Mouse (Mus musculus) kidney, postnatal 0 days (tissue): Measurements from ENCODE around the gene Vpreb3. TPM values are rescaled to one million over a fixed set of nuclear protein-coding genes. Genes with fewer than 3 reads are reported as not detected.
A peak's percentile ranks its signal among the peaks of the same experiment; 100 is the strongest.

ENCODE experiments used
- ATAC-seq: fragments of 200-750 bp; cut with Nextera tagmentation; replicated peaks from 2 replicates; pipeline ENCODE4 v1.8.0; 2017; ENCODE audit warnings: low read depth, moderate number of reproducible peaks, moderate TSS enrichment, moderate library complexity; ENCODE audit not compliant: low FRiP score
- DNase-seq: peaks from one replicate; pipeline ENCODE4 v3.0.0-alpha.2; 2016; ENCODE audit warnings: low spot score
- H3K27ac ChIP-seq: fragments of 300-500 bp; sonication (generic); 2 replicates; pipeline ENCODE4 v1.5.1; 2014; ENCODE audit warnings: mild to moderate bottlenecking
- H3K27me3 ChIP-seq: fragments of 300-500 bp; sonication (generic); 2 replicates; pipeline ENCODE4 v1.6.1; 2014; ENCODE audit warnings: low read length, mixed read lengths; ENCODE audit not compliant: insufficient read depth
- H3K36me3 ChIP-seq: fragments of 300-500 bp; sonication (generic); 2 replicates; pipeline ENCODE4 v1.6.1; 2014; ENCODE audit warnings: low read length, mixed read lengths; ENCODE audit not compliant: insufficient read depth
- H3K4me1 ChIP-seq: fragments of 300-500 bp; sonication (generic); replicated peaks from 2 replicates; pipeline ENCODE4 v1.6.1; 2014; ENCODE audit warnings: antibody characterized with exemption, low read length, mixed read lengths; ENCODE audit not compliant: insufficient read depth
- H3K4me2 ChIP-seq: fragments of 300-500 bp; sonication (generic); 2 replicates; pipeline ENCODE4 v1.6.1; 2014; ENCODE audit warnings: mild to moderate bottlenecking, low read length, moderate library complexity, mixed read lengths
- H3K4me3 ChIP-seq: fragments of 300-500 bp; sonication (generic); replicated peaks from 2 replicates; pipeline ENCODE4 v1.5.1; 2014; ENCODE audit warnings: low read depth, low read length
- H3K9ac ChIP-seq: fragments of 300-500 bp; sonication (generic); 2 replicates; pipeline ENCODE4 v1.6.1; 2014; ENCODE audit warnings: low read depth, low read length
- H3K9me3 ChIP-seq: fragments of 300-500 bp; sonication (generic); replicated peaks from 2 replicates; pipeline ENCODE4 v1.6.1; 2016; ENCODE audit warnings: low read length, inconsistent platforms, mixed read lengths
- CTCF ChIP-seq: IDR thresholded peaks from 2 replicates; pipeline ENCODE4 v1.5.1; 2016; ENCODE audit warnings: antibody characterized with exemption, low read depth, mild to moderate bottlenecking, moderate library complexity
- WGBS: fragments of 180-500 bp; shearing (Covaris S2); extraction: QIAGEN DNeasy Blood & Tissue Kit; methylation state at CpG from one replicate; pipeline ENCODE4 v1.1.7; 2014; 5-methylcytosine and 5-hydroxymethylcytosine counted together
- polyA plus RNA-seq: library from polyadenylated mRNA; unstranded; fragments of >200 nt; fragmentation: Nextera tagmentation; extraction: Ambion mirVana; gene quantifications from 2 replicates; pipeline ENCODE4 v1.2.1, GENCODE M21; 2015

The Vpreb3 gene
- polyA plus RNA-seq, 1 experiment from 2014 or later = 0.97 TPM

GRCm38 (mm10) chr10:75926396-75926795 lies 16.5 kb upstream of the Vpreb3 start:
- H3K9ac ChIP-seq = no peak overlapping the region
- H3K4me3 ChIP-seq = no peak overlapping the region
- no peaks in the 10 kb centered on the region for H3K27me3 ChIP-seq
- no peak for DNase-seq
- H3K4me1 ChIP-seq = peaks cover 15% of the 10 kb centered on the region; the same call in 1 of the 2 replicates
- no peak overlapping the region for H3K27ac ChIP-seq
- 0 out of 2 replicates have a peak, but pooled peaks cover 10% of the 10 kb centered on the region for H3K36me3 ChIP-seq
- no peak for ATAC-seq
- TF ChIP-seq CTCF = no peak
- H3K9me3 ChIP-seq = no peaks in the 10 kb centered on the region
- 73% methylated on average over 13 of the region's 13 CpGs for WGBS
- no peak overlapping the region for H3K4me2 ChIP-seq

- Histone ChIP-seq H3K4me2 (peak overlapping the region; percentile 2; the same call in 1 of the 2 replicates), H3K27ac (no peak overlapping the region), H3K4me3 (no peak overlapping the region), H3K4me1 (peaks cover 21% of the 10 kb centered on the region), H3K27me3 (no peaks in the 10 kb centered on the region), H3K9me3 (no peaks in the 10 kb centered on the region), H3K9ac (no peak overlapping the region), H3K36me3 (0 out of 2 replicates have a peak, but pooled peaks cover 8% of the 10 kb centered on the region)
- 26% methylated on average over 6 of the region's 6 CpGs for WGBS
- no peak for TF ChIP-seq CTCF
- DNase-seq (peak; percentile 73), ATAC-seq (0 out of 2 replicates have a peak, but pooled peaks have one; percentile 12)
Observed at GRCm38 (mm10) chr10:75930304-75930703, 12.6 kb upstream of the Vpreb3 start.

- 38% methylated on average over 7 of the region's 7 CpGs for WGBS
Observed at GRCm38 (mm10) chr10:75931311-75931710, 11.5 kb upstream of the Vpreb3 start.

GRCm38 (mm10) chr10:75932081-75932678 lies 10.7 kb upstream of the Vpreb3 start:
- H3K36me3 ChIP-seq = no peaks in the 10 kb centered on the region
- H3K9ac ChIP-seq = peak overlapping the region; percentile 72
- peaks cover 26% of the 10 kb centered on the region for H3K4me1 ChIP-seq
- WGBS = 1% methylated on average over 36 of the region's 44 CpGs
- TF ChIP-seq CTCF = no peak
- peak overlapping the region; percentile 82 for H3K4me2 ChIP-seq
- peak; percentile 33; the same call in 1 of the 2 replicates for ATAC-seq
- no peaks in the 10 kb centered on the region for H3K9me3 ChIP-seq
- peak; percentile 76 for DNase-seq
- H3K4me3 ChIP-seq = peak overlapping the region; percentile 46
- peaks cover 3% of the 10 kb centered on the region; the same call in 1 of the 2 replicates for H3K27me3 ChIP-seq
- no peak overlapping the region for H3K27ac ChIP-seq

More at GRCm38 (mm10) chr10:75931311-75931710, 11.5 kb upstream of the Vpreb3 start:
- TF ChIP-seq CTCF = no peak
- peaks cover 1% of the 10 kb centered on the region; the same call in 1 of the 2 replicates for H3K27me3 ChIP-seq
- peak overlapping the region; percentile 46 for H3K4me3 ChIP-seq
- peak overlapping the region; percentile 72; the same call in 1 of the 2 replicates for H3K9ac ChIP-seq
- 0 out of 2 replicates have a peak, but pooled peaks cover 2% of the 10 kb centered on the region for H3K36me3 ChIP-seq
- no peak for ATAC-seq
- peaks cover 21% of the 10 kb centered on the region for H3K4me1 ChIP-seq
- no peak overlapping the region for H3K27ac ChIP-seq
- no peak for DNase-seq
- H3K4me2 ChIP-seq = peak overlapping the region; percentile 82
- H3K9me3 ChIP-seq = no peaks in the 10 kb centered on the region

- no peak for DNase-seq
- Histone ChIP-seq H3K27ac (no peak within 1 kb of the TSS), H3K9me3 (no peaks in the 10 kb centered on the region), H3K4me3 (peak within 1 kb of the TSS; percentile 46), H3K9ac (peak within 1 kb of the TSS; percentile 72), H3K4me2 (peak within 1 kb of the TSS; percentile 82), H3K36me3 (no peaks in the 10 kb centered on the region), H3K4me1 (peaks cover 28% of the 10 kb centered on the region), H3K27me3 (peaks cover 3% of the 10 kb centered on the region; the same call in 1 of the 2 replicates)
- TF ChIP-seq CTCF = no peak
- 27% methylated on average over 6 of the region's 6 CpGs for WGBS
- no peak for ATAC-seq
Observed at GRCm38 (mm10) chr10:75932891-75933290, 10.0 kb upstream of the Vpreb3 start, which contains the start of gene Chchd10. Gene Chchd10 (plus strand): TSS chr10:75933130.

- no peak overlapping the region; the same call in 1 of the 2 replicates for H3K4me3 ChIP-seq
- H3K9me3 ChIP-seq = no peaks in the 10 kb centered on the region
- no peak for ATAC-seq
- H3K27ac ChIP-seq = no peak overlapping the region
- WGBS = 59% methylated on average over 1 of the region's 1 CpGs
- DNase-seq = no peak
- H3K9ac ChIP-seq = no peak overlapping the region
- peak overlapping the region; percentile 61 for H3K4me2 ChIP-seq
- H3K36me3 ChIP-seq = no peaks in the 10 kb centered on the region
- peaks cover 3% of the 10 kb centered on the region; the same call in 1 of the 2 replicates for H3K27me3 ChIP-seq
- TF ChIP-seq CTCF = no peak
- peaks cover 28% of the 10 kb centered on the region for H3K4me1 ChIP-seq
Observed at GRCm38 (mm10) chr10:75934991-75935390, 7.9 kb upstream of the Vpreb3 start.
